Mouse (Mus musculus): ENCODE results near the gene St6galnac5.
A peak's percentile ranks its signal among the peaks of the same experiment; 100 is the strongest.

Gene St6galnac5

DNA sequence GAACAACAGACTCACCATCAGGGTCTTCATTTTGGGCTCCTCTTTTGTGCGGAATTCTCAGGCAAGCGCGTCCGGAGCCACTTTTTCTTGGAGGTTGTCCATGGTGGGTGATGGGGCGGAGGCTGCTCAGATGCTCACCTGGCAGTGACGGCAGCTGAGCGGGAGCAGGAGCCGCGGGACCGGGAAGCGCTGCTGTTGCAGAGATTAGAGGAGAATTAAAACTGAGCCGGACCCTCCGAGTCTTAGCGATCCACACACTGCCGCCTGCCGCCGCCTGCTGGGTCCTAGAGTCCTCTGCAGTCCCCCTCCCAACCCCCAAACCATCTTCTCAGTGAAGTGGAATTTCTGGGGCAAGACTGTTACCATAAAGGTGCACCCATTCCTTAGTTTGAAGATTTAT is at the start of gene St6galnac5:
TSS of gene St6galnac5 (minus strand) at position 259 of the 400 bp plus-strand sequence.
- no peak for DNase-seq (ENCODE audit: low read depth)

- no peak for DNase-seq (ENCODE audit: low read depth)
Observed at GRCm38 (mm10) chr3:153030756-153031155, 48.7 kb upstream of the St6galnac5 start.

DNA sequence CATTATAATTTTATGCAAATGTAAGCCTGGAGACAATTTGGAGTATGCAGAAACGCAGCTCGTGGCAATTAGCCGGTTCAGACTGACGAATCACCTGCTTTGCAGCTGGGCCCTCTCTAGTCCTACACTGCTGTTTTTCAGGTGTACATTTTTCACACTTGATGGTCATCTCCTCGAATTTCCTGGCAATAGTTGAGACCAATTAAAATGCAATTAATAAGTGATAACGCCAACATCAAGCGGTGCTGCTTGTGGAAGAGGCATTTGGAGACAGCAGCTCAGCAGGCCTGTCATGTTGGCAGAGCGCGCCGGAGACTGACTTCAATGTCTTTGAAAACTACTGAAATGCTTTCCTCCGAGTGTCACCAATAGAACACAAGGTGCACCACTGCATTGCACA is 42.0 kb upstream of the St6galnac5 start:
- no peak for DNase-seq (ENCODE audit: low read depth)

DNA sequence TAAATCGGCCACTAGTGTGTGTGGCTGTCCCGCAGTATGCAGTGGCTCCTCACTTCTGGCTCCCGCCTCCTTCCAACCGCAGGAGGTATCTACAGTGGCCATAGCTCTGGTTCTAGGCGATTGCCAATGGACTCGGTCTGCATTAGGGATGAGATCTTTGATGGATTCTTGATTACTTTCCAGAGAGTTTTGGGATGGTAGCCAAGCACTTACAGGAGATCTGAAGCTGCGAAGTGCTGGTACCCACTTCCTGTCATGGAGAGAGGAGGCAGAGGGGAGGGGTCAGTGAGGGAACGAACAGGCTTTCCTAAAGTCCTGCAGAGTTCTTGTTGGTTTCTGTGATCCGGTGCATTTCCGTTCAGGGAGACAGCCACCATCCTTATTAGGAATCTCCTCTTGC is 36.0 kb upstream of the St6galnac5 start:
- no peak for DNase-seq (ENCODE audit: low read depth)

DNA sequence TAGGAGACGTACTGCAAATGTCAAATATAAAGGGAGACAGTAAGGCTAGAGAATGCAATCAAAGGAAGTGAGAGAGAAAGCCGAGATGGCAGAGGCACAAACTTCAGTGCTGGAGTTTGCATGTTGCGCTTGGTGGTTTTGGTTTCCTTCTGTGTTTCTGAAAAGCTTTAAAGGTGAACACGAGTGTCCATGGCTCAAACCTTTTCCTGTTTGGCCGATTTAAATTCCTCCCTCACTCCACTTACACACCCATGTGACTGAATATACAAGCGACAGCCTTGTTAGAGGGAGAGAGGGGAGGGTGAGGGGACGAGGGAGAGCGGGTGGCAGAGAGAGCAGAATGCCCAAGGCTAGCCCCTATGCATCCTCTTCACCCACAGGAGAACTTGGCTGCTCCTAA is 34.3 kb upstream of the St6galnac5 start:
- DNase-seq (ENCODE audit: low read depth) = no peak

GRCm38 (mm10) chr3:153006893-153007292 is 24.8 kb upstream of the St6galnac5 start:
- no peak for DNase-seq (ENCODE audit: low read depth)

DNA sequence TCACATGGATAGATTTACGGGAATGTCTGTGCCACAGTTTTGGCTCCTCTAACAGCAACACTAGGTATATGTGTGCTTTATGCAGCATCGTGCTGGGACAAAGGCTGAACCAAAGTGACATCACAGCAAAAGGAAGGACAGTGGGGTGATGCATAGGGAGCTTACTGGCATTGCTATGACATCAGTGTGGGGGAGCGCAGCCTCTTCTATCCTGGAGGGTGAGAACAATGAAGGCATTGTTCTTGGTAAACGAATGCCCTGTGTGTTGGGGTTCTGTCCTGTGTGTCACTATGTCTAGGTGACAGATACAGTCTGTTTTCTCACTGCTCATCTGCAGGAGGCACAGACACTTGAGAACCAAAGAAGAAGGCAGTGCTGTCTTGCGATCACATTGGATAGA is 16.9 kb upstream of the St6galnac5 start:
- DNase-seq (ENCODE audit: low read depth) = no peak

DNA sequence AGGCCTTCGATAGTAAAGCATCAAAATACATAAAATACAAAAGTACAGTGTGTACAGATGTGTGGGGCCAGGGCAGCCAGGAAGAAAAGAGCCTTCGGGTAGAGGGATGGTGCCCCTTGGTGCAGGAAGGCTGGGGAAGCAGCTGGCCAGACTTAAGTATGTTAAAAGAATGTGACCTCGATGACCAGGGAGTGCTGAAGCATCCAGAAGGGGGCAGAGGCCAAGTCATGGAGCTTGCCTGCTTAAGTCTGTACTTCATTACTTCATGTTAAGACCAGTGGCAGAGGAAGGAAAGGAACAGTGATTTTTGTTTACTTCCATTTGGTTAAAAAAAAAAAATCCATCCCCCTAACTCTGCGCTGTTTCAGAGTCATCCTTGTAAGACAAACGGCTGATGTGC is 16.1 kb upstream of the St6galnac5 start:
- no peak for DNase-seq (ENCODE audit: low read depth)

GRCm38 (mm10) chr3:152993608-152994007 is 11.6 kb upstream of the St6galnac5 start:
- DNase-seq (ENCODE audit: low read depth) = no peak

GRCm38 (mm10) chr3:152990787-152991186 is 8.7 kb upstream of the St6galnac5 start:
- DNase-seq (ENCODE audit: low read depth) = no peak

- DNase-seq (ENCODE audit: low read depth) = peak; percentile 27
Observed at GRCm38 (mm10) chr3:152980978-152981974, 770 bp downstream of the St6galnac5 start.

DNA sequence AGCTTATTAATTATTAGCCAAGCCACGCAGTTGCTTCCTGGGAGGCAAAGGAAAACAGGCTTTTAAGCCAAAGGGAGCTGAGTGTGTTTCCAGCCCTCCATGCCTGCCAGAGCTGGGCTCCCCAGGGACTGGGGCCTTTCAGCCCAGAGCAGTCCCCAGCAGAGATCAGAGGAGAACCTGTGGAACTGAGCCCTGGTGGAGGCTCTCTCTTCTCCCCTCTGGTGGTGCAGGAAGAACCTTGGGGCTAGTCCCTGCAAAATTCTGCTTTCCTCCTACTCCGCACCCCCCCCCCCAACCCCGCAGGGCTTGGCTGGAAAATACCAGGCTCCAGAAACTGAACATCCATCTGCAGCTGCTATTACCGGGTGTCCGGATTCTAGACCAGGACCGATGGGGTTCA is 1.6 kb downstream of the St6galnac5 start:
- no peak for DNase-seq (ENCODE audit: low read depth)

GRCm38 (mm10) chr3:152979481-152980092 is 2.5 kb downstream of the St6galnac5 start:
- DNase-seq (ENCODE audit: low read depth) = no peak

DNA sequence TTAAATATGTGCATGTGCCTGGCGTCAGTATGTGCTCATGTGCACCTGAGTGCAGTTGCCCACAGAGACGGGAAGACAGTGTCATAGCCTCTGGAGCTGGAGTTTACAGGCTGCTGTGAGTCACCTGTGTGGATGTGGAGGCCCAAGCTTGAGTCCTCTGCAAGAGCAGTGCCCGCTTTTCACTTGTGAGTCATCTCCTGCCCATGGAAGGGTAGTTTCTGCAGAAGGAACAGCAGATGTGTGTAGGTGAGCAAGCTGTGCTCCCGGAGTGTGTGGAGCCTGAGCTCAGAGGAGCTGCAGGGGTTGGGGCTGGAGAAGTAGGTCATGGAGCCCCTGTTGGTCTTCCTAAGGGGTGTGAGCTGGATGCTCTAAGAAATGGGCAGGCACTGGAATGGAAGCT is 10.7 kb downstream of the St6galnac5 start:
- no peak for DNase-seq (ENCODE audit: low read depth)

DNA sequence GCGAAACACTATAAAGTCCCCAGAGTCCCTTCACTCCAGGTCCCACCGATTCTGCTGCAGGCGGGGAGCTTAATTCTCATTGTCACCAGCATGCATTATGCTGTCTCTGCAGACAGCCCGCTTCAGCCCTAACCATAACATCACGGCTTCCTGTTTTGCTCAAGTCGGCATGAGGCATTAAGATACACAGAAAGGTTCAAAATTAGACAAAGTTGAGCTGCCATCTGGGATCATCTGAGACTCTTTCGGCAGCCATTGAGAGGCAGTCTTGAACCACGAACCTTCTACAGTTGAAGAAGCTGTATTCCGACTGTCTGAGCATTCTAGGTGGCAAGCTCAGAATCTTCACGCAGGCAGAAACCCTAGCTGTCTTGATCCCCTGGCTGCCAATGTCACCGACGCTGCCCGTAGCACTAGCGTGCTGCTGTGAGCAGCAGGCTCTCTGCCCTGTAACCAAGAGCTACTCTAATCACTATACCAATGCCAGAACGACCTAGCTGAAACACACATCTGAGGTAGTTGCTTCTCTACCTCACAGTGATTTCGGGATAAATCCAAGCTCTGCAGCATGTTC is 12.2 kb downstream of the St6galnac5 start:
- DNase-seq (ENCODE audit: low read depth) = peak; percentile 71

- DNase-seq (ENCODE audit: low read depth) = peak; percentile 52
Observed at GRCm38 (mm10) chr3:152961855-152962376, 20.1 kb downstream of the St6galnac5 start.

DNA sequence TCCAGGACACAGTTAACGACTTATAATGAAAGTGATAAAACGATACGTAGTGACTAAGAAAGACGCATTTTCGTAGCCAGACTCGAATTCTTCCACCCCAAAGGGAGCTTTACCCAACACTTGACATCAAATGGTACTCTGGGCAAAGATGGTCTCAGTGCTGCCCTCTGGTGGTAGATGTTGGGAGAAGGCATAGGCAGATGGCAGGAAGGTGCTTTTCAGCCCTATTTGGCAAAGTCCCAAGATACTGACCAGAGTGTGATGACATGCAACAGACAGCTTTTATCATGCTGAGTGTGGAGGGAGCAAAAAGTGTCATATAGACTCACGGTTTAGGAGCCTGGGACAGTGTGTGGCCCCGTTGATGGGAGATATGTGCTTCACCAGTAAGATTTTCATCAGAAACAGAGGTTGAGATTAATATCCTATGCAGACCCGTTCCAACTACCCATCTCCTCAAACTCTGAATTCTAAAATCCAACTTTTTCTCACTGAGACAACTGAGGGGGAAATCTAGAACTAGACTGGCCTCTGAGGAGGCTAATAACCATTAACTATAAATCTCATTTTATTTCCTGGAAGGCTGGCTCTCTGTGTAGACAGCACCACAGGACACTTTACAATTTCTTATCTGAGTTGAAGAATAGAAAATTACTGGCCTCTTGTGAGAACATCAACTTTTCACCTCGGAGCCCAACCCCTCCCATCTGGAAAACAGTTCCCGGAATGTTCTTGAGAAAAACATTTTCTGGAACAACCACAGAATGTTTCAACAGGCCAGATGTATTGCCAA is 23.5 kb downstream of the St6galnac5 start:
- peak; percentile 89 for DNase-seq (ENCODE audit: low read depth)

DNA sequence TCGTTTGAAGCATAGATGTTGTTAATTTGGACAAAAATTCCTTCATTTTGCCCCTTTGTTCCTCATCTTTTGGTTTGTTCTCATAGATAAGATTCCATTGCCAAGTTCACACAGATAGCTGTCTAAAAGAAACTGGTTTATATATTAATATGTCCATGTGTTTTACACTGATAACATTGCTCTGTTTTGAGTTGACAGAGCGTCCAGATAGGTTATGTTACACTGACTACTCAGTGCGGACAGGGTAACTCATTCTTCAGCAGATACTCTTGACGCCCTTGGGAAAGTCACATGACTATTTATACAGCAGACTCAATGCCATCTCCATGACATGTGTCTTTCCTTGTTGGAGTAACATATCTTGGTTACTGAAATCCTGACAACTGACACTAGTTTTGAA is 25.3 kb downstream of the St6galnac5 start:
- DNase-seq (ENCODE audit: low read depth) = no peak

DNA sequence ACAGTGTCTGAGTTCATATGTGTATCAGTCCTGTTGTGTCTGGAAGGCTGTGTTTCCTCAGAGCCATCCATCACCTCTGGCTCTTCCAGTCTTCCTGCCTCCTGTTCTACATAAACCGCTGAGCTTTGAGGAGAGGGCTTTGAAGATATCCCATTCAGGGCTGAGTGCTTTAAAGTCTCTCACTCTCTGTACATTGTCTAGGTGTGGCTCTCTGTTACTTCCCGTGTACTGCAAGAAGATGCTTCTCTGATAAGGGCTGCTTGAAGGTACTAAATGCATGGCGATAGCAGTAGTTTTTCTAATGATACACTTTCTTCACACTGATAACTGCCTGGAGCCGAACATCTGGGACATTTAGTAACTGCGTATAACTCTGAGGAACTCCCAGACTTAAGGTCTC is 26.0 kb downstream of the St6galnac5 start:
- peak; percentile 64 for DNase-seq (ENCODE audit: low read depth)

GRCm38 (mm10) chr3:152951634-152952545 is 30.2 kb downstream of the St6galnac5 start:
- DNase-seq (ENCODE audit: low read depth) = peak; percentile 46

DNA sequence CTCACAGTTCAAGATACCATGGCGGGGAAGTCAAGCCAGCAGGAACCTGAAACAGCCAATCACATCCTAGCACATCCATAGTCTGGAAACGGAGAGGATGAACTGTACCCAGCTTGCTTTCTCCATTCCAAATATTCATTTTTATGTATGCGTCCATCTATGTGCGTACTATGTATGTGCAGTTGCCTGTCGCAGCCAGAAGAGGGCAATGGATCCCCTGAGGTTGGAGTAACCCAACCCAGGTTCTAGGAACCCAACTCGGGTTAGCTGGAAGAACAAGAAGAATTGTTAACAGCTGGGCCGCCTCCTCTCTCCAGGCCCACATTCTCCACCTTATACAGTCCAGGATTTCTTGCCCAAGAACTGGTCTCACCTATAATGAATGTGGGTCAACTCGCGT is 31.1 kb downstream of the St6galnac5 start:
- DNase-seq (ENCODE audit: low read depth) = no peak
